Mouse (Mus musculus) cerebellum, adult 2 months (tissue): ENCODE data around the gene Ncoa1.

Source experiments
- CTCF ChIP-seq: fragments of 200-500 bp; IDR thresholded peaks from 2 replicates; pipeline ENCODE4 v1.5.1; 2011; ENCODE audit warnings: low read depth, mild to moderate bottlenecking, control low read depth, low read length, moderate library complexity, borderline replicate concordance; ENCODE audit not compliant: insufficient read depth
- POLR2A ChIP-seq: fragments of 200-500 bp; IDR thresholded peaks from 2 replicates; pipeline ENCODE4 v1.6.1; 2011; ENCODE audit warnings: low read length, control low read depth, borderline replicate concordance; ENCODE audit not compliant: insufficient read depth

DNA sequence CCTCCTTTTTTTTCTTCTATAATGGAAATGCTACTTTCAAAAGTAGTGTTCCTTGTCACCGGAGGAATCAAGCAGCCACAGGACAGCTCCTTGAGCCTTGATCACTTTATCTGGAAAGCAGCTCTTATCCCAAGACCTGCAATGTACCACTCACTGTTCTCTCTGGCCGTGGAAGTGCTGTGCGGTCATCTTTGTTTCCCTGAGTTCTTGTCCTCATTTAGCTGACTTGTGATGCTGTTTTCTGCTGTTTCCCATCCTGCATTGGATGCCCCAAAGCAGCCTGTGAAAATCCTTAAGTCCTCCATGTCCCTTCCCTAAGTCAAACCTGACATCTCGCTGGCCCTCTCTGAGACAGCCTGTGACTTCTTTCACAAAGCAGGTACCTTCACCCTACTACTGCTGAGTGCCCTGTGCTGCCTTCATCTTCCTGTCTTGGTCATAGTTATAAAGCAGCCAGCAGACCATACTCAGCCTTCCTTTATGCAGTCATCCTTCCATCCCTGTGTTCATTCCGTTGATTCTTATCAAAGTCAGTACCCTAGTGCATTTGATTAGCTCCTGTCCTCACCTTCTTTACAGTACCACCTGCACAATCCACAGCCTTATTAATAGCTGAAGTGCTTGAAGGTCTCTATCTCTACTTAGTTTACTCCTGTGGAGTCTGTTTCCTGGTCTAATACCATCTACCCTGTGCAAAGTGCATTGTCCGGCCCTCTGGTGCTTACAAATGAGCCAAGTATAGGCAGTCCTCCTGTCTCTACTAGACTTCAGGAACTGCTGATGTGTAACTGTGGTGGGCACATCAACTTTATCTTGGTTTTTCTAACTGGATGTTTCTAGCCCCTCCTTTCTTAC, 1.2 kb upstream of the Ncoa1 start:
- TF ChIP-seq CTCF (no peak), POLR2A (no peak)
